Comparison of ENCODE assay signal across 8 mouse cellular contexts in the genomic region with DNA sequence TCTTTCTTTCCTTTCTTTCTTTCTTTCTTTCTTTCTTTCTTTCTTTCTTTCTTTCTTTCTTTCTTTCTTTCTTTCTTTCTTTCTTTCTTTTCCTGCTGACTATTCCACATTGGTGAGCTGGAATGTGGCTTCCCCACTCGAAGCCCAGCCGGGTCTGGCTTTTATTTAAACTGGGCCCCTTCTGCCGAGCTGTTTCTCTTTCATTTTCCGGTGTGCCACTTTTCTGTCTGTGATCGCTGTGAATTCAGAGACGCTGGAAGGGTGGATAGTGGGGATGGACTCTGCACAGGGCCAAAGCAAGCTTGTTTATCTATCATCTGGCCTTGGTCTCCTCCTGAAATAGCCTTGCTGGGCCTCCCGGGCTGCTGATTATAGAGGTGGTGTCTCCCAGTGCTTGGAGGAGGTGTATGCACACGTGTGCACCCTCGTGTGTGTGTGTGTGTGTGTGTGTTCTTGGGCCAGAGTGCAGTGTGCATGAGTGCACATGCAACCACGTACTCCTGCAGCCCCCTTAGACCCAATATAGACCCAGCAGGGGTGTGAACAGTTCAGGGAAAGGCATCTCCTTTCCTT. TPM values are rescaled to one million over a fixed set of nuclear protein-coding genes. Genes with fewer than 3 reads are reported as not detected.
DNase-seq lines count a peak whose midpoint lies in the region; ATAC-seq and TF ChIP-seq lines count a peak whose summit lies in the region.

No protein-coding gene starts in this region.

- H3K4me3 ChIP-seq in heart, embryonic 15.5 days, result peak overlapping the region; percentile 42
- H3K4me3 ChIP-seq in heart, adult 2 months, result no peak overlapping the region
- H3K4me3 ChIP-seq in C2C12 (ENCODE audit: insufficient read depth, poor library complexity, severe bottlenecking), result peak overlapping the region; percentile 48
- peak overlapping the region; percentile 37 for H3K4me3 ChIP-seq in limb, embryonic 14.5 days (replicated peaks; ENCODE audit: low read length)

- H3K36me3 ChIP-seq in heart, embryonic 15.5 days, result no peaks in the 10 kb centered on the region
- no peaks in the 10 kb centered on the region for H3K36me3 ChIP-seq in heart, adult 2 months (ENCODE audit: control insufficient read depth, insufficient read depth, low read length)
- H3K36me3 ChIP-seq in C2C12 (ENCODE audit: control insufficient read depth, insufficient read depth), result no peaks in the 10 kb centered on the region
- H3K36me3 ChIP-seq in limb, embryonic 14.5 days (ENCODE audit: control insufficient read depth, insufficient read depth, low read length), result no peaks in the 10 kb centered on the region

- no peak for DNase-seq in heart, adult 2 months
- peak; percentile 68 to 71 for DNase-seq in adrenal gland, postnatal 36 days
- DNase-seq in limb, embryonic 14.5 days (ENCODE audit: low spot score), result no peak
- no peak for DNase-seq in left cerebral cortex, adult 9 months (ENCODE audit: low spot score in 2 of 2)
- no peak for DNase-seq in embryo, embryonic 11 days
- no peak for DNase-seq in spleen, postnatal 4 days (ENCODE audit: low spot score in 2 of 2)

- H3K27ac ChIP-seq in heart, embryonic 15.5 days, result peak overlapping the region; percentile 42; the same call in 1 of the 2 replicates
- H3K27ac ChIP-seq in heart, adult 2 months, result no peak overlapping the region
- peak overlapping the region; percentile 72; the same call in 1 of the 2 replicates for H3K27ac ChIP-seq in limb, embryonic 14.5 days (replicated peaks; ENCODE audit: low read depth, low read length)

- intact Hi-C loops in heart, adult 2 months (cut with DNase I), result loop anchor here (10.0 kb wide), 1 partner anchor 592 kb away; the partner anchor contains the start of genes Afmid and Tk1

- WGBS in heart, embryonic 15.5 days, result 24% methylated on average over 10 of the region's 10 CpGs
- WGBS in heart, adult 2 months, result 42% methylated on average over 10 of the region's 10 CpGs
- 21% methylated on average over 10 of the region's 10 CpGs for WGBS in limb, embryonic 14.5 days

- peak overlapping the region; percentile 32 for H3K9ac ChIP-seq in heart, embryonic 15.5 days
- no peak overlapping the region; the same call in 1 of the 2 replicates for H3K9ac ChIP-seq in heart, adult 2 months (ENCODE audit: low read depth, low read length)
- H3K9ac ChIP-seq in limb, embryonic 14.5 days (ENCODE audit: low read depth, low read length, severe bottlenecking), result peak overlapping the region; percentile 47

- no peak for TF ChIP-seq POLR2A in heart, adult 2 months (IDR thresholded peaks at IDR 0.05; ENCODE audit: insufficient read depth, low read depth, low read length)
- no peak for TF ChIP-seq POLR2A in limb, embryonic 14.5 days (IDR thresholded peaks at IDR 0.05; ENCODE audit: borderline replicate concordance, extremely low read depth, insufficient read depth, insufficient read length)

- H3K79me3 ChIP-seq in C2C12 (ENCODE audit: low read depth), result peaks cover 38% of the 10 kb centered on the region

- no peak for TF ChIP-seq EP300 in heart, adult 2 months (IDR thresholded peaks at IDR 0.05; ENCODE audit: insufficient read depth, low read depth, low read length)

- TF ChIP-seq CTCF in heart, adult 2 months (IDR thresholded peaks at IDR 0.05), result no peak
- no peak for TF ChIP-seq CTCF in C2C12 (IDR thresholded peaks at IDR 0.05; ENCODE audit: control insufficient read depth, insufficient read depth, insufficient read length)

- peaks cover 49% of the 10 kb centered on the region for H3K4me1 ChIP-seq in heart, embryonic 15.5 days (replicated peaks)
- H3K4me1 ChIP-seq in heart, adult 2 months (ENCODE audit: control insufficient read depth, insufficient read depth, low read length), result peaks cover 7% of the 10 kb centered on the region
- peaks cover 38% of the 10 kb centered on the region for H3K4me1 ChIP-seq in limb, embryonic 14.5 days (ENCODE audit: control insufficient read depth, insufficient read depth, low read length)

- ATAC-seq in heart, embryonic 15.5 days (replicated peaks; ENCODE audit: insufficient number of reproducible peaks, insufficient read depth, low FRiP score, low read depth), result no peak
- ATAC-seq in limb, embryonic 14.5 days (ENCODE audit: low FRiP score, low read depth), result peak; percentile 6; the same call in 1 of the 2 replicates

- no peaks in the 10 kb centered on the region for H3K79me2 ChIP-seq in heart, adult 2 months (replicated peaks; ENCODE audit: control insufficient read depth, insufficient read depth, low read length)
- peaks cover 58% of the 10 kb centered on the region for H3K79me2 ChIP-seq in C2C12 (ENCODE audit: control insufficient read depth, insufficient read depth)

- H3K4me2 ChIP-seq in heart, embryonic 15.5 days, result peak overlapping the region; percentile 70
- peak overlapping the region; percentile 48 for H3K4me2 ChIP-seq in limb, embryonic 14.5 days (replicated peaks; ENCODE audit: low read depth, low read length, severe bottlenecking)

- H3K9me3 ChIP-seq in heart, embryonic 15.5 days (replicated peaks), result no peaks in the 10 kb centered on the region
- no peaks in the 10 kb centered on the region for H3K9me3 ChIP-seq in limb, embryonic 14.5 days (ENCODE audit: control insufficient read depth, low read length)

- peak overlapping the region; percentile 66 for H3ac ChIP-seq in C2C12 (ENCODE audit: control insufficient read depth, insufficient read length, low read depth)

- 0 out of 2 replicates have a peak, but pooled peaks cover 4% of the 10 kb centered on the region for H3K27me3 ChIP-seq in heart, embryonic 15.5 days
- no peaks in the 10 kb centered on the region for H3K27me3 ChIP-seq in heart, adult 2 months (ENCODE audit: control insufficient read depth, insufficient read depth, low read length)
- H3K27me3 ChIP-seq in C2C12 (ENCODE audit: control insufficient read depth, insufficient read depth, insufficient read length), result no peaks in the 10 kb centered on the region
- H3K27me3 ChIP-seq in limb, embryonic 14.5 days (ENCODE audit: control insufficient read depth, insufficient read depth, low read length), result no peaks in the 10 kb centered on the region

TF ChIP-seq in C2C12, 6 proteins besides CTCF, POLR2A, EP300 and RAD21:
- TF ChIP-seq USF1 (IDR thresholded peaks at IDR 0.05; ENCODE audit: low read depth), result no peak
- no peak for TF ChIP-seq MYOD1 (IDR thresholded peaks at IDR 0.05; ENCODE audit: control insufficient read depth, insufficient read length, low read depth)
- TF ChIP-seq MAX (IDR thresholded peaks at IDR 0.05), result no peak
- no peak for TF ChIP-seq CEBPB (IDR thresholded peaks at IDR 0.05; ENCODE audit: low read depth)
- TF ChIP-seq MYOG (IDR thresholded peaks at IDR 0.05; ENCODE audit: control insufficient read depth, extremely low read depth, insufficient read length), result no peak
- no peak for TF ChIP-seq FOSL1 (IDR thresholded peaks at IDR 0.05; ENCODE audit: insufficient read depth, low read length, poor library complexity, severe bottlenecking)

RNA-seq across cellular contexts. Expression of gene Sept9, which starts 33.5 kb away (rescaled TPM):
- 50.6 and 76.8 TPM in 2 replicates for polyA plus RNA-seq in heart, embryonic 15.5 days (2015; fragmentation: Nextera tagmentation; extraction: Ambion mirVana)
- 10 to 100 TPM; 28.2 to 31.9 TPM for total RNA-seq in heart, adult 2 months (2021)
- 15.9 and 17.4 TPM in 2 replicates for polyA plus RNA-seq in heart, adult 2 months (2012; rRNA removed)
- 266 TPM for polyA plus RNA-seq in C2C12 (2012; fragmentation: generic; extraction: Trizol)
- 100 to 1,000 TPM; 117 to 134 TPM for total RNA-seq in adrenal gland, postnatal 36 days (2021)
- polyA plus RNA-seq in limb, embryonic 14.5 days (2012; rRNA removed), result 76.5 and 78.7 TPM in 2 replicates
- polyA plus RNA-seq in limb, embryonic 14.5 days (2014; fragmentation: Nextera tagmentation; extraction: Ambion mirVana), result 125 and 136 TPM in 2 replicates

Comparison
In these comparisons a context has a peak if more than half of its experiments do, and no peak if none do; other contexts are left out.
1. DNase-seq: peak in adrenal gland, postnatal 36 days (2 of 2); none in heart, adult 2 months (0 of 2), limb, embryonic 14.5 days (single experiment), left cerebral cortex, adult 9 months (0 of 2), embryo, embryonic 11 days (single experiment) and spleen, postnatal 4 days (0 of 2).